Mouse (Mus musculus) kidney, adult 10 weeks (tissue): ENCODE data around the gene Hgfac. TPM values are rescaled to one million over a fixed set of nuclear protein-coding genes. Genes with fewer than 3 reads are reported as not detected.

Experiments
- polyA plus RNA-seq: library from polyadenylated mRNA; stranded (reverse); fragments of 350-450 nt; fragmentation: Illumina TruSeq; extraction: RNeasy Lipid Tissue Mini Kit (QIAGEN cat#74804); gene quantifications from one replicate; pipeline ENCODE4 v1.2.3, GENCODE M21; 2014; ENCODE audit warnings: low read depth, low replicate concordance

Hgfac gene
- polyA plus RNA-seq = not detected

DNA sequence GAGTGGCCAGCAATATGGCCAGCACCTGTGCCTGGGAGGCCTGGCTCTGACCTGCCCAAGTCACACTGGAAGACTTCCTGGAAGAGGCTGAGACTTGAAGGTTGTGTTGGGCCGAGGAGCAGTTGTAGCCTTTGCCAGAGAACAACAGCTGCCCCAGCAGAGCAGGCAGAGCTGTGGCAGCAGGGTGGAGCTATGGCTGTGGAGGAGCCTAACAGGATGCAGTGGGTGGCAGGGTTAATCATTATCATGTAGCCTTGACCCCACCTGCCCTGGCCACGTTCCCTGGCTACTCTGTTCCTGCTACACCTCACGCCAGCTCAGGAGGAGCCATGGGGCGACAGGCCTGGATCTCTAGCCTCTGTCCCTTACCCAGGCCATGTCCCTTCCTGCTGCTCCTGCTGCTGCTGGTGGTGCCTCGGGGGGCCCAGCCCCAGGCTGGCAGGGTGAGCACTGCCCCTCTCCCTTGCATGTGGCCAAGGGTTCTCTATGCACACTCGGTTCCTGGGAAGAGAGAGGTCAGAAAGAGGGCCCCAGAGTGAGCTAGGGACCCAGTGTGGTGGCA, at the start of gene Hgfac:
Gene Hgfac, plus strand, starts transcription at position 242 of the 562 bp plus-strand sequence.

DNA sequence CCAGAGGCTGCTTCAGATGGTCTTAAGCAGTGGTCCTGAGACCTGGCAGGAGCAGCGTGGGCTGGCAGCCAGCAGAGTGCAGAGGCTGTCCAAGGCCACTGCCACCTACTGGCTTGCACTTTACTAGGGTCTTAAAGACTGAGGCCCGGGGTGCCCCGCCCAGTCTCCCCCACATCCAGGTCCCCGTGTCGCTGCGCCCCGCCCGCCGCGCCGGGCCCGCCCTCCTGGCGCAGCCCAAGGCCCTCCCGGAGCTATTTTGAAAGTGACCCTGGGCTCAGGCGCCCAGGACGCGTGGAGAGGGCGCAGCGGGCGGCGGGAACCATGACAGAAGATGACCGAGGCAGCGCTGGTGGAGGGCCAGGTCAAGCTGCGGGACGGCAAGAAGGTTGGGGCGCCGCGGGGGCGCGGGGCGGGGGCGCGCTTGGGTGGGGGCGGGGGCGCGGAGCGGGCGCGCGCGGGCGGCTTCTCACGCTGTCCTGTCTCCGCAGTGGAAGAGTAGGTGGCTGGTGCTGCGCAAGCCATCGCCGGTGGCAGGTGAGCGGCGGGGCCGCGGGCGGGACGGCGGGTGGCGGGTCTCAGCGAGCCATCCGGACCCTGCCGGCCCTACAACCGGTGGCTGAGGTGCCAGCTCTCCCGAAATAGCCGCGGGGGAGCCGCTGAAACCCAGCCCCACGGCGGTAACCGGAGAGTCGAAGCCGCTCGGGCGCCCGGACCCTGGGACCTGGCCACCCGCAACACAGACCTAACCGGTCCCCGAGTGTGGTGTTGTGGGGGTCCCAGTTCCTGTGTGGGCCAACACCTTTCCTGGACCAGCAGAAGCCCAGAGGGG, 15.5 kb downstream of the Hgfac start, which contains the start of gene Dok7:
Gene Dok7, plus strand, starts transcription at position 163 of the 829 bp plus-strand sequence.

Other genes starting within 250 kb of the Hgfac start
- gene Msantd1, start 133.5 kb upstream of the Hgfac start, polyA plus RNA-seq = not detected
- gene Rgs12, start 92.1 kb upstream of the Hgfac start, polyA plus RNA-seq = 5.8 TPM
- not detected for gene Dok7, start 15.3 kb downstream of the Hgfac start, polyA plus RNA-seq
- 60.4 TPM for gene Lrpap1, start 64.3 kb downstream of the Hgfac start, polyA plus RNA-seq
- gene Adra2c, start 236.8 kb downstream of the Hgfac start, polyA plus RNA-seq = not detected